Mouse (Mus musculus) left cerebral cortex, postnatal 4 days (tissue): ENCODE measurements around the gene Ftl1-ps1. TPM values are rescaled to one million over a fixed set of nuclear protein-coding genes. Genes with fewer than 3 reads are reported as not detected.
A peak's percentile ranks its signal among the peaks of the same experiment; 100 is the strongest.

Source experiments
- DNase-seq: peaks from one replicate; pipeline ENCODE4 v3.0.0-alpha.2; 2022
- intact Hi-C: fragments of 180-260 bp; cut with DNase I; formaldehyde crosslinking; loops from one replicate; pipeline ENCODE4 v1.15.1; 2025
- microRNA-seq: library from miRNA; unstranded; fragments of <30 nt; microRNA quantifications from one replicate; pipeline ENCODE4 v1.2.0, GENCODE M21; 2022
- total RNA-seq, 2 experiments: library from RNA; stranded (reverse); gene quantifications; 2 replicates each; pipeline ENCODE4 v1.2.3; 2021

Ftl1-ps1 gene
- 100 to 1,000 TPM; 680 to 698 TPM for total RNA-seq

DNA sequence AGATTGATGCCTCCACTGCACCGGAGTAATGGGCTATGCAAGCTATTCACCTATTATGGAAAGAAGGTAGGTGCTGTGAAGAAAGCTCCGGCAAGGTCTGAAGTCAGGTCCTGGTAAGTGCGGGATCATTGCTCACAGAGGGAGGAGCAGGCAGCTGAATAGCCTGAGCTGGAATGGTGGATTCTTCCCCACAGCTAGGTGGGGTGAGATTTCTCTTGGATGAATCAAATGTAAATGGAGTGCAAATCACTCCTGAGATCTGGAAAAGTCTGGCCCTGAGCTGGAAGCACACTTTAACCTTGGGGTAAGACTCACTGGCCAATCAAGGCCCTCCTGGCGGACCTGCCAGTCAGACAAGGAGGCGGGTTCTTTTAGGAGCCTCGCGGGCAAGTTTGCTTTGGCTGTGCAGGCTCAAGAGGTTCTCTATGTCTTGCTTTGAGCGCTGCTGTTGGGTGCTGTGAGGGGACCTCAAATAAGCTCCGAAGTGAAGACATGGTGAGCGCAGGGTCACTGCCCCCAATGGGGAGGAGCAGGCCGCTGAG lies at the start of gene Ftl1-ps1:
Gene Ftl1-ps1, plus strand, starts transcription at position 397 of the 542 bp plus-strand sequence.
- intact Hi-C loops, result no loop called here

GRCm38 (mm10) chr13:74350435-74350906 lies 49.0 kb upstream of the Ftl1-ps1 start:
- intact Hi-C loops, result no loop called here

More for the DNA sequence above, at the start of gene Ftl1-ps1:
- DNase-seq, result no peak

DNA sequence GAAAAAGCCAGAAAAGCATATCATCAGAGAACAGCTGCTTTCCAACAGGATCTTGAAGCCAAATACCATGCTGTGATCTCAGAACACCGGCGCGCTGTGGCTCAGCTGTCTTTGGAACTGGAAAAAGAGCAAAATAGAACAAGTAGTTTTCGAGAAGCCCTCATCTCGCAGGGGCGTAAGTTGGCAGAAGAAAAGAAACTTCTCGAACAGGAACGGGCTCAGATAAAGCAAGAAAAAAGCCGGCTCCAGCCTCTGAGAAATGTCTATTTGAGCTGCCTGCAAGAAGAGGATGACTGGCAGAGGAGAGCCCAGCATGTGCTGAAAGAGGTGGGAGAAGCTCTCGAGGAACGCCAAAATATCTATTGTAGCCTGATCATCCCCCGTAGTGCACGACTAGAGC lies 43.0 kb upstream of the Ftl1-ps1 start:
- DNase-seq, result no peak

More at GRCm38 (mm10) chr13:74350435-74350906, 49.0 kb upstream of the Ftl1-ps1 start:
- peak; percentile 10 for DNase-seq

GRCm38 (mm10) chr13:74362218-74362617 lies 37.3 kb upstream of the Ftl1-ps1 start:
- intact Hi-C loops, result no loop called here
- DNase-seq, result no peak

More for the DNA sequence above, 43.0 kb upstream of the Ftl1-ps1 start:
- intact Hi-C loops, result no loop called here

GRCm38 (mm10) chr13:74363176-74363858 lies 36.2 kb upstream of the Ftl1-ps1 start:
- intact Hi-C loops, result no loop called here
- DNase-seq, result no peak

DNA sequence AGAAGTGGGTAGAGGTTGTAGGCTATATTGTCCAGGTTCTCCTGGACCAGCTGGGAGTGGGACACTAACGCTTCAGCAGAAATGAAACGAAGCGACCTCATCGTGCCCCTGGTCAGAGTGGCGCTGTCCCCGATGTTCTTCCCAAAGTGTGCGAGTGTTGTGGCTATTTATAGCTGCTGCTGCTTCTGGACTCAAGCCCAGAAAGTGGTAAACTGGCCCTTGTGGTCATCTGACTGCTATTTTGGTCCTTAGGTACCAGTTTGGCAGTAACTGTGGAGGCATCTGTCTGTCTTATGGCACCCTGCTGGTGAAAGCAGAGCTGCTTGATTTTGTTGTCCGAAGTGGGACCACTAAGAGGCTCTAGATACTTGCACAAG lies 35.6 kb upstream of the Ftl1-ps1 start, which contains the start of gene Lrrc14b:
Gene Lrrc14b, minus strand, starts transcription at position 147 of the 377 bp plus-strand sequence.
- DNase-seq, result no peak
- intact Hi-C loops, result no loop called here

DNA sequence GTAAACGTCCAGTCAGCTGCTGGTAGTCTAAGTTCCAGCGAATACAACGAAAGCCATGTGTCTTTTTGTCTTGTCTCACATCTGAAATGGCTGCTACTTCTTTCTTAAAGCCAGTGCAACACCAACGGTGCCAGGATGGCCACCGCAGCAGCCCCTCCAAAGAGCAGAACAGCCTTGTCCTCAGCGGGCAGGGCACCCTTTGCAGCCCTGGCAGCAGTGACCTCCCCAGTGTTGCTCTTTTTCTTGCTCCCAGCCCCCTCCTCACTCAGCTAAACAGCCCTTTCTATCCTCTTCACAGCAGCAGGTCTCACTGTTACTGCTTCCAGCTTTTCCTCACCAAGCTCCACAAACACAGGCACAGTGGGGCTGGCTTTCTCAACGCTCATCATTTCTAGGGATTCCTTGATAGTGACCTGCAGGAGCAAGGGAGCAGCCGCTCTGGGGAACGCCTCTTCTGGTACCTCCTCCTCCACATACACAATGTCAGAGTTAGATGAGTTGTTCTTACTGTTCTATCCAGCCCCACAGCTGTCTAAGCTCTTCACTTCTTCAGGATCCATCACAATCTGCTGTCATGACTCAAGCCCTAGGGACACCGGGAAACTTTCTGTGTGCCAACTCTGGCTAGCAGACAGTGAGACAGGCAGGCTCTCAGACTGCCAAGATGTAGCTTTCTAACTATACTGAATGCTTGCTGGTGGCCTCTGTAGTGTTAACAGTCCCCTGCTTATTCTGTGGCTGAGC lies 17.8 kb upstream of the Ftl1-ps1 start:
- intact Hi-C loops, result no loop called here
- peak; percentile 30 for DNase-seq

DNA sequence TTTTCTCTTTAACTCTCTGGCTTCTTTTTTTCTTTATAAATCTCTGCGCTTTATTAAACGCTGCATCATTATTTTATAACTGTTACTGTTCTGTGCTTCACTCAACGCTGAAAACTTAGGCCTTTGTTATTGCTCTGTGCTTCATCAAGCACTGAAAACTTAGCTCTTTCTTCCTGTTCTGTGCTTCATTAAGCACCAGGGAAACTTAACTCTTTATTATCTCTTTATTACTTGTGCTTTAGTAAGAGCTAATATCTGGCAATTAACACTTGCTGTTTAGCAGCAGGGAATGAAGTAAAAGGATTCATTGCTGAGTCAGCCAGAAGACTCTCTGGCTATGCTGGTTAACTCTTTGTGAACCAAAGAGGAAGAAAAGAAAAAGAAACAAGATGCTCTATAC lies 17.2 kb upstream of the Ftl1-ps1 start:
- intact Hi-C loops, result no loop called here
- DNase-seq, result no peak

DNA sequence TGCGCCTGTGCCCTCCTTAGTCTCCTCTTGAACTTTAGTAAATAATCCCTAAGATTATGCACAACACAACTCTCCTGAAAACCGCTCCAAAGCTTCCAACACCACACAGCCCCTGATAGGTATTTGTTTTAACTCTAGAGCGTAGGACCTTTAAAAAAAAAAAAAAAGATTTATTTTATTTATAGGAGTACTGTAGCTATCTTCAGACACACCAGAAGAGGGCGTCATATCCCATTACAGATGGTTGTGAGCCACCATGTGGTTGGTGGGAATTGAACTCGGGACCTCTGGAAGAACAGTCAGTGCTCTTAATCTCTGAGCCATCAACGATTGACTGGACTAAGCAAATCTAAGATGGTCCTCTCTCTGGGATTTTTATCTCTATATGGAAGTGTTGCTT lies 9.8 kb upstream of the Ftl1-ps1 start:
- intact Hi-C loops, result no loop called here
- DNase-seq, result no peak

DNA sequence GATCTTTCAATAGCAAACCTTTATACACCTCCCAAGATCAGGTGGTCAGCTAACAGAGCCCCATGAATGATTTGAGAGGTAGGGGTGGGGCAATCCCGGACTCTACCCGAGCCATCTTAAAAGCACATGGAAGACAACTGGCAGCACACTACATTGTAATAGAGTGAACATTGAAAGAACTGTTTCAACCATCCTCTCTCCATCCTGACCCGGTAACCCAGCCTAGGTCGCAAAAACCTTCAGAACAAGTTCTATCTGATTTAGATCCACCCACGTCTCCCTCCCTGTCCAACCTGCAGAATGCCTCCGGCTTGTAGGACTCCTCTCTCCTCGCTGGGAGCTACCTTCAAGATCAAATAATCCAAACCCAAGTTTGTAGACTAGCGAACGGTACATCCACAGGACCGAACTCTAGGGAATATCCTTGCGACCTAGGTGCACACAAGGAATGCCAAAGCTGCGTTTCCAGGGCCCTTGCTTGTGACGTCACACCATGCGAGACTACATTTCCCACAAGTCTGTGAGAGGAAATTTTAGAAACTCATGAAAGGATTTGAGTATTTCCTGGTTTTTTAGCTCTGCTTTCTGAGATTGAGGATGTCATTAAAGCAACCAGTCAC lies 9.0 kb upstream of the Ftl1-ps1 start, which contains the start of gene Zfp72:
Gene Zfp72, minus strand, starts transcription at position 466 of the 620 bp plus-strand sequence.
- peak; percentile 58 for DNase-seq
- intact Hi-C loops, result no loop called here

- intact Hi-C loops, result no loop called here
Measured at GRCm38 (mm10) chr13:74391156-74391555, 8.3 kb upstream of the Ftl1-ps1 start.

GRCm38 (mm10) chr13:74439895-74440294 lies 40.4 kb downstream of the Ftl1-ps1 start:
- no peak for DNase-seq
- intact Hi-C loops, result no loop called here

More at GRCm38 (mm10) chr13:74391156-74391555, 8.3 kb upstream of the Ftl1-ps1 start:
- DNase-seq, result no peak

Small RNA genes within 50 kb of the gene (microRNA-seq; reads per million reads assigned to microRNA genes)
- not detected for gene Mir692-3

Other genes with a start within 250 kb of the Ftl1-ps1 start
- 10 to 100 TPM; 74.9 to 78.3 TPM for gene Exoc3, start 191.0 kb upstream of the Ftl1-ps1 start, total RNA-seq
- 1 to 10 TPM; 1.9 to 2.0 TPM for gene Ahrr, start 107.4 kb upstream of the Ftl1-ps1 start, total RNA-seq
- 10 to 100 TPM; 67.6 to 70.7 TPM for gene Pdcd6, start 82.1 kb upstream of the Ftl1-ps1 start, total RNA-seq
- 100 to 1,000 TPM; 163 to 179 TPM for gene Sdha, start 49.4 kb upstream of the Ftl1-ps1 start, total RNA-seq
- gene Ccdc127, start 49.4 kb upstream of the Ftl1-ps1 start, total RNA-seq, result 10 to 100 TPM; 53.1 to 57.0 TPM
- not detected for gene Lrrc14b, start 35.7 kb upstream of the Ftl1-ps1 start, total RNA-seq
- 1 to 10 TPM; 6.1 to 6.7 TPM for gene Zfp72, start 8.9 kb upstream of the Ftl1-ps1 start, total RNA-seq
- 1 to 10 TPM; 5.6 to 8.1 TPM for gene Zfp825, start 94.3 kb downstream of the Ftl1-ps1 start, total RNA-seq
- gene Erap1, start 239.9 kb downstream of the Ftl1-ps1 start, total RNA-seq, result 1 to 10 TPM; 7.4 to 8.3 TPM